Mouse (Mus musculus) cerebellum, postnatal 25 days (tissue): ENCODE data around the gene Cdca3.

ENCODE experiments used
- DNase-seq, 2 experiments: peaks; one replicate each; pipeline ENCODE4 v3.0.0; 2021; ENCODE audit warnings: mixed read lengths in 2 of 2

Cdca3 gene

GRCm38 (mm10) chr6:124834512-124835081 lies 5.2 kb downstream of the Cdca3 start:
- no peak for DNase-seq

GRCm38 (mm10) chr6:124835531-124835930 lies 6.2 kb downstream of the Cdca3 start:
- DNase-seq, result no peak

- no peak for DNase-seq
Observed at GRCm38 (mm10) chr6:124836411-124836810, 7.1 kb downstream of the Cdca3 start.

- peak; percentile 34 to 46 for DNase-seq
Observed at GRCm38 (mm10) chr6:124839805-124840204, 10.5 kb downstream of the Cdca3 start.

GRCm38 (mm10) chr6:124840241-124841167 lies 11.2 kb downstream of the Cdca3 start, which contains the start of gene Gnb3:
Gene Gnb3, minus strand, starts transcription at chr6:124840275.
- DNase-seq, result no peak

- peak; percentile 95 to 96 for DNase-seq
Observed at GRCm38 (mm10) chr6:124847305-124847704, 18.0 kb downstream of the Cdca3 start.

- DNase-seq, result no peak
Observed at GRCm38 (mm10) chr6:124850535-124850934, 21.2 kb downstream of the Cdca3 start.

GRCm38 (mm10) chr6:124854647-124855046 lies 25.3 kb downstream of the Cdca3 start:
- DNase-seq, result no peak

GRCm38 (mm10) chr6:124856321-124856720 lies 27.0 kb downstream of the Cdca3 start:
- DNase-seq, result peak; percentile 48 to 69

- DNase-seq, result peak; percentile 92 to 94
Observed at GRCm38 (mm10) chr6:124856916-124857839, 27.8 kb downstream of the Cdca3 start, which contains the start of gene P3h3. Gene P3h3, minus strand, starts transcription at chr6:124857752.

GRCm38 (mm10) chr6:124857840-124858530 lies 28.6 kb downstream of the Cdca3 start:
- peak in 1 of 2 experiments; percentile 30 for DNase-seq

- peak in 1 of 2 experiments; percentile 43 for DNase-seq
Observed at GRCm38 (mm10) chr6:124858561-124859318, 29.4 kb downstream of the Cdca3 start.

GRCm38 (mm10) chr6:124859725-124860124 lies 30.4 kb downstream of the Cdca3 start:
- DNase-seq, result peak; percentile 96 to 97

GRCm38 (mm10) chr6:124860511-124860910 lies 31.2 kb downstream of the Cdca3 start:
- DNase-seq, result peak in 1 of 2 experiments; percentile 38

- peak in 1 of 2 experiments; percentile 57 for DNase-seq
Observed at GRCm38 (mm10) chr6:124861266-124861665, 31.9 kb downstream of the Cdca3 start.

GRCm38 (mm10) chr6:124861802-124862201 lies 32.5 kb downstream of the Cdca3 start:
- peak in 1 of 2 experiments; percentile 59 for DNase-seq

- peak; percentile 35 to 38 for DNase-seq
Observed at GRCm38 (mm10) chr6:124862406-124863124, 33.2 kb downstream of the Cdca3 start.

GRCm38 (mm10) chr6:124863125-124863657 lies 33.8 kb downstream of the Cdca3 start:
- DNase-seq, result peak; percentile 53 to 56

GRCm38 (mm10) chr6:124863658-124864298 lies 34.4 kb downstream of the Cdca3 start, which contains the start of gene Gpr162:
Gene Gpr162, minus strand, starts transcription at chr6:124863983.
- peak; percentile 82 to 86 for DNase-seq
